Mouse (Mus musculus): ENCODE data around the gene Spa17.

- TF ChIP-seq CTCF (IDR thresholded peaks at IDR 0.05; ENCODE audit: low read depth, low read length) (no peak), POLR2A (IDR thresholded peaks at IDR 0.05; ENCODE audit: borderline replicate concordance, low read depth, low read length) (no peak)
These were observed 12.8 kb downstream of the Spa17 start for GRCm38 (mm10) chr9:37600538-37601205.
